Mouse (Mus musculus) megakaryocyte progenitor cell, adult 5-6 weeks (primary cell): ENCODE measurements around the gene Gm6583. TPM values are rescaled to one million over a fixed set of nuclear protein-coding genes. Genes with fewer than 3 reads are reported as not detected.

Experiments
- ATAC-seq: replicated peaks from 2 replicates; pipeline ENCODE4 v1.8.0; 2016; ENCODE audit warnings: mild to moderate bottlenecking, moderate TSS enrichment, inconsistent platforms; ENCODE audit not compliant: poor library complexity
- total RNA-seq, 2 experiments: library from RNA; stranded (forward) in 1 of 2; stranded (reverse) in 1 of 2; fragments of 157-497, 149-512 nt in 1 of 2; fragments of 200-1000 nt in 1 of 2; gene quantifications; 2 replicates each; pipeline versions ENCODE4 v1.2.3 to v1.2.4; 2015 to 2017

Gene Gm6583
- total RNA-seq, 2 experiments from 2014 or later = not detected

- ATAC-seq = no peak
These were observed 12.8 kb upstream of the Gm6583 start for GRCm38 (mm10) chr5:112368666-112369065.

- ATAC-seq = no peak
These were observed 12.1 kb upstream of the Gm6583 start for GRCm38 (mm10) chr5:112367929-112368328.

DNA sequence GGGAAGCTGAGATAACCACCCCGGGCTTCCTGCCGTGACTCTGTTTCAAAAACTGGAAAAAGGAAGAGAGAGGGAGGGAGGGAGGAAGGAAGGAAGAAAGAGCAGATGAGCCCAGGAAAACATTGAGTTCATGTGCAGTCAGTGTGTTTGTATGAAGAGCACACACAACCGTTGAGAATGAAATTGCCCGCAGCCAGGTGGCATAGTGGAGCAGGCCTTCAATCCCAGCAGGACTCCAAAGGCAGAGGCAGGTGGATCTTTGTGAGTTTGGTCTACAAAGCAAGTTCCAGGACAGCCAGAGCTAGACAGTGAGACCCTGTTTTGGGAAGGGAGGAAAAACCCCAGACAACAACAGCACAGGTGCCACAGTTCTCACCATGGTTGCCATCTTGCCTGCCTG is 11.5 kb upstream of the Gm6583 start:
- ATAC-seq = no peak

DNA sequence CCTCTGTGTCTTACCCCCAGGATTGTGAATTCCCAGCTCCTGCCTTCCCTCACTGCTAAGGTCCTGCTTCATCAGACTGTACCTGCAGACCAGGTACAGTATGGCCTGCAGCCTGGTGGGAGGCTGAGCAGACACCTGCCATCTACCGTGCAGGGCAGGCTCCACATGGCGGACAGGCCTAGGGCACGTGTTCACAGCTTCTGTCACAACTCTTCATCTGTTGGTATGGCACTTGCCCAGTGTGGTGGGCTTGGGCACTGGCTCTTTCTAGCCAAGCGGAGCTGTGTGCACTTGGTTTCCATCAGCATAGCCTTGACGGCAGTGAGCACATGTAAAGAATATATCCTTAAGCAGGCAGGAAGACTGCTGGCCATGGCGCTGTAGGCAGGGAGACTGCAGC is 11.0 kb upstream of the Gm6583 start:
- ATAC-seq = no peak

DNA sequence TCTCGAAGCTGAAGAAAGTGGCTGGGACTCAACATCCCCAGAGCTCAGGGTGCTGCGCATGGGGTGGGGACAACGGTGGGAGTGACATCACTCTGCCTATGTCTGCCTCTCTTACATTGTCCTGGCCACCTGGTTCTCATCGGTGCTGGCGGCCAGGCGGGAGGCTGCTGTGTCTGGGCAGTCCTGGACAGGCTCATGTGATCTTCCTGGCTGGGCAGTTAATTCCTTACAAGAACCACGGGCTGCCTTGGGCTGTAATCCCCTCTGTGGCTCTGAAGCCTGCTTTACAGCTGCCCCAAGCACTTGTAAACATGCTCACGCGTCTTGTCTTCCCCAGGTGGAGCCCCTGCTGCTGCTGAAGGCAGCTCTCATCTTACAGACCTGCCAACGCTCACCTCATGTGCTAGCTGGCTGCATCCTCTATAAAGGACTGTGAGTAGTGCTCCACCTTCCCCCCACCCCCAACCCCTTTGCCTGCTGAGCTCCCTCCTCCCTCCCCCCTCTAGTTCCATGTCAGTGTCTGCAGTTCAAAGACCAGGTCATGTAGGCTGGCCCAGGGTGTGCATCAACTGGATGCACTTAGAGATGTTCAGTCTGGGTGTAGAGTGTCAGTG is 8.5 kb upstream of the Gm6583 start:
- ATAC-seq = no peak

GRCm38 (mm10) chr5:112360077-112360476 is 4.2 kb upstream of the Gm6583 start:
- ATAC-seq = no peak

GRCm38 (mm10) chr5:112359520-112359919 is 3.7 kb upstream of the Gm6583 start:
- peak; percentile 66 for ATAC-seq

DNA sequence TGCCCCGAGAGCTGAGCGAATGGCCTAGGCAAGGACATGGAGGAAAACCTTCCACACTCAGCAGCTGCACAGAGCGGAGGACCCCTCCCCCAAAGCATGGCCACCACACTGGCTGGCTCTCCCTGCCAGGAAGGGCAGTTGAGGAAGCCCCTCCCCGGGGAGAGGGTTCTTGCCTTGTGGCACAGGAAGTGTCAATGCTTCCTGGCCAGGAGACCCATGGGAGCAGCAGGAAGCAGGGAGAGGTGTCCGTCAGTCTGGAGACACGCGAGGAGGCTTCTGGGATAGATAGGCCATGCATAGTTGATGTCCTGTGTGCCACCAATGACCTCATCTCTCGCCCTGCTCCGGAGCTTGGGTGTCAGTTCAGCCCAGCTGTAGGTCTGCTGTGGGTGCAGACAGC is 489 bp upstream of the Gm6583 start:
- no peak for ATAC-seq

DNA sequence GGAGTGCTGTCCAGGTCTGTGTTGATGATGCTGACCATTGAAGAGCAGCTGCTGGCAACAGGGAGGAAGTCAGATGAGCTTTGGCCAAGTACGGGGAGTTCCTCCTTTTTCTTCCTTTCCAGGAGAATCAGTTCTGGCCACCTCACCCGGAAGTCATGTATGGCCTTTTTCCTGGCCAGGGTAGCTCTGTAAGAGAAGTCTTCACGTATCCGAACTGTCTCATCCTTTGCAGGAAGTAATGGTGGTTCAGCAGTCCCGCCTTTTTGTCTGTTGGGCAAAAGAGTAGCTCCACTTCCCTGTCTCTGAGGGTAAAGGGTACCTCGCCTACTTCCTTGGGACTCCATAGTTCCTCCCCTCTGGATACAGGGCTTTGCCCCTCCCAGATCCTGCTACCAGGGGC is 340 bp downstream of the Gm6583 start:
- peak; percentile 20; the same call in 1 of the 2 replicates for ATAC-seq

GRCm38 (mm10) chr5:112349169-112349568 is 6.7 kb downstream of the Gm6583 start:
- no peak for ATAC-seq

GRCm38 (mm10) chr5:112346211-112346965 is 9.4 kb downstream of the Gm6583 start:
- ATAC-seq = no peak

DNA sequence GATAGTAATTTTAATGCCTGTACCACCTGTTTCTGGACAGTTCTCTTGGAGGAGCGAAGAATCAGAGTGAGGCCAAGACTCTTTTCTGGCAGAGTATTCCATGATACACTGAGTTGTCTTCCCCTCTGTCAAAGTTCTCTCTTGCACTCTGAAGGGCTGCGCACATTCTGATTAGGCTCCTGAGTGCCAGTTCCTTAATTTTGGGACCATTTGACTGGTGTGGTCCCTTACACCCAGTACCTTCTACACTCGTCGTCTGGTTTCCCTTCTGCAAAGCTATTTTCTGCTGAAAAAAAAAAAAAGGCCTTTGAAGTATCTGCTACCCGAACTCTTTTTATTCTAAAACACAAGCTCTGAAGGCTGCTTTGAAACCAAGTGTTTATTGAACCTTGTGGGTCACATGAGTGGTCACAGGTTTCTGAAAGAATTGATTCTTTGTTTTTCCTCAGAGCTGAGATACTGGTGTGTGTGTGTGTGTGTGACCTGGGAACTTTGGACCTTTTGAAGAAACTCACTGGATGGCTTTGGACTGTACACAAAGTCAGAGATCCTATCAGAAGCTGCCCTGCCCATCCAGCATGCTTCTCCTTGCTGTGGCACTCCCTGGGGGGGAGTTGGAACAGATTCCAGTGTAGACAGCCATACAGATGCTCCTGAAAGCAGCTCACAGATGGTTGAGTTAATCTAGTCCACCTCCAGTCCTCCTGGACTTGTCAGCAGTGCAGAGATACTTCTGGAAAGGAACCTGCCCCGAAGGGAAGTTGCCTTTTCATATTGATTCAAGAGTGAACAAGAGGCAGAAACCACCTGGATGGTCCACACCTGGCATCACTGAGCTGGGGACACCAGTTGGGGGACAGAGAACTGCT is 11.5 kb downstream of the Gm6583 start:
- peak; percentile 32; the same call in 1 of the 2 replicates for ATAC-seq

DNA sequence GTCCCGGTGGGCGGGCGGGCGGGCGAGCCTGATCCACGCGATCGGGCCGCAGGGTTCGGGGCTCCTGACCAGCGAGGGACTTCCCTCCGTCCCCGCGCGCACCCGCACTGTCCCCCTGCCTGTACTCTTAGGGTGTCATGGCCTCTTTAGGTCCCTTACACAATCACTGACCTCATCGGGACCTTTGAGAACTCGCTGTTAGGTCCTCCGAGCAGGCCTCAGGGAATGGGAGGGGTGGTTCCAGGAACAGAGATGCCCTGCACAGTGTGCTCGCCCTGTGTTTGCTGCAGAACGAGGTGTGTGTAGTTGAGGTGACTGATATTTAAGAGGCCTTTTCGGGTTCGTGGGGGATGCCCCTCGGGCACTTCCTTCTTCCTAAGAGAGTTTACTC is 12.6 kb downstream of the Gm6583 start:
- peak; percentile 49 for ATAC-seq

DNA sequence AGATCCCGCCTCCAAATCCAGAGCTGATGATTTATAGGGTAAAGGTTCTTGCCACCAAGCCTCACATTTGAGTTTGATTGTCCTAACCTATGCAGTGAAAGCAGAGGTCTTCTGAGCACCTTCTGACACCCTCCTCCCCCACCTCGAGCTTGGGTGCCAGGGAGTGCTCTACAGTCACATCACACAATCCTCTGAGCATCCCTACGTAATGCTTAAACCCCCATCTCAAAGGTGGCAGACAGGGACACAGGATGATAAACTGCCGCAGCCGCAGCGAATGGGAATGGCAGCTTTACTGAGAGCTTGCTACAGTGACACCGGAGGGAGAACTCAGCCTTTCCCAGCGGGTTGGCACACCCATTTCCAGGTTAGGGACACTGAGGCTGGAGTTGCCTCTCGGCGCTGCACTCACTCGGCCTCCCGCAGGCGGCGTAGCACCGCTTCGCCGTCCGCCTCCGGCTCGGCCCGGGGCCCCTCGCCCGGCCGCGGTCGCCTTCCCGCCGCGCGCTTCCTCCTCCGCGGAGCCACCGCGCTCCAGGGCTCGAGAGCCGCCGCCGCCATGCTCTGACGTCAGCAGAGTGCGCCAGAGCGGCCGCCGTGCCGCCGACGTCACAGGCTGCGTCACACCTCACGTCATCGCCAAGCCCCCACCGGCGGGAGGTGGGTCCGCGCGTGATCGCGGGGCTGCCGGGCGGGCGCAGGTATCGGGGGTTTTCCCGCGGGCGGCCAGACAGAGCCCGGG is 13.2 kb downstream of the Gm6583 start, which contains the start of the genes Srrd and Hps4:
Gene Srrd, minus strand, starts transcription at position 578 of the 742 bp plus-strand sequence.
Gene Hps4, plus strand, starts transcription at position 621 of the 742 bp plus-strand sequence.
- ATAC-seq = peak; percentile 88

DNA sequence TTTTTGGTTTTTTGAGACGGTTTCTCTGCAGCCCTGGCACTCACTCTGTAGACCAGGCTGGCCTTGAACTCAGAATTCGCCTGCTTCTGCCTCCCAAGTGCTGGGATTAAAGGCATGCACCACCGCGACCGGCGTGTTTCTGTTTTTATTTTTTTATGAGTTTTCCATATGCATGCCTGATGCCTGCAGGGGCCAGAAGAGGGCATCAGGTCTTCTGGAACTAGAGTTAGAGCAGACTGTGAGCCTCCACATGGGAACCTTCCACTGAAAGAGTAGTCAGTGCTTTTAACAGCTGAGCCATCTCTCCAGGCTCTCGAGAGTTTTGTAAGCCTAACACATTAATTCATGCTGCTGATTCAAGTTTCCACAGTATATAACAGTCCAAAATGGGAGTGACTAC is 16.6 kb downstream of the Gm6583 start:
- no peak for ATAC-seq

GRCm38 (mm10) chr5:112337004-112337403 is 18.8 kb downstream of the Gm6583 start:
- ATAC-seq = no peak

DNA sequence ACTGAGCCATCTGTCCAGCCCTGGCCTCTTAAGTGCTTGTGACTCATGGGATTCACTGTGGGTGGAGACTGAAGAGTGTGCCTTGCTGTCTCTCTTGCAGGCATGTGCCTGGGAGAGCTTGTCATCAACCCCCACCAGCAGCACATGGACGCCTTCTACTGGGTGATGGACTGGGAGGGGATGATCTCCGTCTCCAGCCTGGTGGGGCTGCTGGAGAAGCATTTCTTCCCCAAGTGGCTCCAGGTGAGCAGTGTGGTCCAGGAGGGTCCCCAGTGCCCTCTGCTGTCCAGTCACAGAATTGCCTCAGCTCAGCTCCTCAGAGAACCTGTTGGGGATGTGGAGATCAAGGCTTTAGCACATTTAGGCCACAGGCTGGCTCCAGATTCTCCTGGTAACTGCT is 20.4 kb downstream of the Gm6583 start:
- ATAC-seq = peak; percentile 86

- ATAC-seq = no peak
These were observed 25.8 kb downstream of the Gm6583 start for GRCm38 (mm10) chr5:112329805-112330564.

DNA sequence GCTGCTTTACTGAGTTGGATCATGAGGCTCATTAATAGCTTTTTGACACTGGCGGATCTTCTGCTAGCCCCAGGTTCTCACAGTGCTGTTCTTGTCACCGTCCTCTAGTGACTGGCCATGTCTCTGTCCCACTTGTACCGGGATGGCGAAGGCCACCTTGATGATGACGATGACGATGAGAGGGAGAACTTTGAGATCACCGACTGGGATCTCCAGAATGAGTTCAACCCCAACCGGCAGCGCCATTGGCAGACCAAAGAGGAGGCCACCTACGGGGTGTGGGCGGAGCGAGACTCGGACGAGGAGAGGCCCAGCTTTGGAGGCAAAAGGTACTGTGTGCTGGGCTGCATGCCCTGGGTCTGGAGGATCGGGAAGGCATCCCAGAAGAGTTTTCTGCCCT is 28.0 kb downstream of the Gm6583 start:
- no peak for ATAC-seq

DNA sequence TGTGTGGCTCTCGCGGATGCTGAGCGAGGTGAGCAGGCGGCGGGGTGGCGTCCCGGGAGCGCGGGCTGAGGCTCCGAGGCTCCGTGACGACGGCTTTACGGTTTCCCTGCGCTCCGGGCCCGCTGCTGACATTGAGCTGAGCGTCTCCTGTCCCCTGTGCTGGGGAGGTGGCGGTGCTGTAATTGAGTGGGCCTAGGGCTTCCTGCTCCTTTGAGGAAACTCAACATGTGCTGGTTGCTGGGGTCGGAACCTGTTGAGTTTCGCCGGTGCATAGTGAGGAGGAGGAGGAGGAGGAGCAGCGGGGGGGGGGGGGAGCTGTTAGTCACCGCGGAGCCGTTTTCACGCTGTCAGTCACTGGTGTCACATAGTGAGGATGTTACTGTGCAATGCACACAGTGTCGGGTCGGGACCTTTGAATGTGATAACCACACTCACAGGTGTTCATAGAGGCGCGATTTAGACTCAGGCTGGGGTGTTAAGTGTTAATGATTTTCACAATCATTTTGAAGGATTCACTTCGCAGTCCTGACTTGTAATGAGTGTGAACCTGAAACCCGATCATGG is 29.3 kb downstream of the Gm6583 start:
- no peak for ATAC-seq
